Mouse (Mus musculus): ENCODE data around the gene Gdpd3. TPM values are rescaled to one million over a fixed set of nuclear protein-coding genes. Genes with fewer than 3 reads are reported as not detected.

Gene Gdpd3
- total and polyA plus RNA-seq, 2 experiments from 2014 or later = 0.99 to 3.4 TPM

DNA sequence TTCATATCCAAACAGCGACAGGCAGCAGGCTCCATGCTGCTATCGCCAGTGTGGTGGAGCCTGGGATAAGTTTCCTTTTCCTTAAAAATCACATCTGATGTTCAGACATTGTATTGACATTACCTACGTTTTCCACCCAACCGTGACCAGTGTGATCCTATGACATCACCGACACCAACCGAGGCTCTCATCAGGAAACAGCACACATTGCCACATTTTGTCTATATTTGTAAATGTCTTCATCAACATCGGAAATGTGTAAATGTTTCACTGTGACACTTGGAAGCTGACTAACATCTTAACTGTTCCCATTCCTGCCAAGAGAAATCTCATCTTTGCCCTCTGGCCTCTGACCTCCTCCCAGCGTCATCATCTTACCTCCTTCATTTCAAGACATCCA lies 30.0 kb upstream of the Gdpd3 start:
- DNase-seq (ENCODE audit: low spot score) (no peak), ATAC-seq (no peak)
- no peaks in the 10 kb centered on the region for H3K27me3 ChIP-seq (ENCODE audit: insufficient read depth, low read length)
- no peaks in the 10 kb centered on the region; the same call in 1 of the 2 replicates for H3K4me1 ChIP-seq (ENCODE audit: insufficient read depth, low read length)
- H3K4me2 ChIP-seq (ENCODE audit: low read depth, low read length) = no peak overlapping the region
- no peak overlapping the region for H3K9ac ChIP-seq (replicated peaks; ENCODE audit: low read length)
- H3K36me3 ChIP-seq (ENCODE audit: insufficient read depth, low read length) = no peaks in the 10 kb centered on the region
- WGBS = 80% methylated on average over 8 of the region's 8 CpGs
- H3K4me3 ChIP-seq (ENCODE audit: low read length) = no peak overlapping the region
- H3K9me3 ChIP-seq (ENCODE audit: low read length) = no peaks in the 10 kb centered on the region
- no peak overlapping the region for H3K27ac ChIP-seq
- TF ChIP-seq CTCF (IDR thresholded peaks at IDR 0.05; ENCODE audit: low read depth) = no peak

DNA sequence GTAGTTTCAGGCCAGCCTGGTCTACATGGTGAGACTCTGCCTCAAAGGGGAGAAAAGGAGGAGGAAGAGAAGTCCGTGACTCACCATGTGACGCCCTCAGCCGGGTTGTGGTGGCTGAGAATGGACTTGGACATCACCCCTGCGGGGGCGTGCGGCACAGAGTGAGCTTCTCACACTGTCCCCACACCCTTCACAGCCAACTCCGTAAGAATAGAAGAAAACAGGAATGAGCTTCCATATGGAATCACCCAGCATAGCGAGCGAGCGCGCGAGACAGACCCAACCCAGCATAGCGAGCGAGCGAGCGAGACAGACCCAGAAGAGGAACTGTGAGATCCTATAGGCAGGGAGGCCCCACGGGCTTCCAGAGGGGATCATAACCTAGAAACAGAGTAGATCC lies 26.6 kb upstream of the Gdpd3 start:
- no peak overlapping the region for H3K9ac ChIP-seq (replicated peaks; ENCODE audit: low read length)
- H3K9me3 ChIP-seq (ENCODE audit: low read length) = no peaks in the 10 kb centered on the region
- H3K4me2 ChIP-seq (ENCODE audit: low read depth, low read length) = peak overlapping the region; percentile 27
- ATAC-seq (no peak), DNase-seq (ENCODE audit: low spot score) (no peak)
- no peaks in the 10 kb centered on the region; the same call in 1 of the 2 replicates for H3K4me1 ChIP-seq (ENCODE audit: insufficient read depth, low read length)
- no peaks in the 10 kb centered on the region for H3K27me3 ChIP-seq (ENCODE audit: insufficient read depth, low read length)
- no peak overlapping the region for H3K27ac ChIP-seq
- 73% methylated on average over 17 of the region's 17 CpGs for WGBS
- TF ChIP-seq CTCF (IDR thresholded peaks at IDR 0.05; ENCODE audit: low read depth) = no peak
- no peaks in the 10 kb centered on the region for H3K36me3 ChIP-seq (ENCODE audit: insufficient read depth, low read length)
- no peak overlapping the region for H3K4me3 ChIP-seq (ENCODE audit: low read length)

DNA sequence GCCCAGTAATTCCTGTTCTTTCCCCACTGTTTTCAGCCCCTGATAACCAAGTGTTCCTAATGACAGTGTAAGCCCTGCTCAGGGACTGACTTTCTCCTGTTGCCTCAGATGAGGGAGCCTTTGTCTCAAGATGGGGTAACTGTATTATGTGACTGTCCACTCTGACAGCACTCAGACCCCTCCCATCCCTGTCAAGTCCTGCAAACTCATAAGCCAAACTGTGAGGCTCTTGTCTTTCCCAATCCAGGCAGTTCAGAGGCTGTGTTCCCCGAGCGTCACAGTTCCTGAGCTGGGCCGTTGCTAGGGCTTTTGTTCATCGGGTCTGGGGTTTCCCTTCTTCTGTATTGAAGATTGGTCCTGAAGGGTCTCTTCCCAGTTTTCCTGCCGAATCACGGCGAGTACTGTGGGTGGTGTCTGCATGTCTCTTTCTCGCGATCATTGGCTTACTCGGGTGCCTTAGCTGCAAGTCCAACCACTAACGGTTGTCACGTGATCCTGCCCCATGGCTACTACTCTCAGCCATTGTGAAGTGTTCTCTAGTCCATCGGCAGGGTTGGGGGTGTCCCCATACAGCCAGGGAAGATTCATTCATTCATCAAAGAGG lies 25.9 kb upstream of the Gdpd3 start:
- 55% methylated on average over 13 of the region's 13 CpGs for WGBS
- H3K4me2 ChIP-seq (ENCODE audit: low read depth, low read length) = peak overlapping the region; percentile 27; the same call in 1 of the 2 replicates
- H3K9me3 ChIP-seq (ENCODE audit: low read length) = no peaks in the 10 kb centered on the region

DNA sequence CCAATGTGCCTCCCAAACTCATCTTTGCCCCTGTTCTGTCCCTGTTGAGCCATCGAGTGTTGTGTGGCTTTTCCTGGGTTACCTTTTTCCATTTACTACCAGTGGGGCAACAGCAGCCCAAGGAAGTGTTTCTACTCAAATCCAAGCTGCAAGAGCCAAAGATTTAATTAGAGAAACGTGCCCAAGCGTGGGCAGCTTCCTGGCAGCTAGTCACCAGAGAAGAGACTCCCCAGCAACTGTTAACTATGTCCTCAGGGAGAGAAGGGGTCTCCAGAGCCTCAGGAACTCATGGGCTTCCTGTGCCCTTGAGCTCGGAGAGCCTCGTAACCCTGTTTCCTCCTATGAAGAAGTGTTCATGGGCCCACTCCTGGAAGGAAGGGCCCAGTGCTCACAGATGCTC lies 25.2 kb upstream of the Gdpd3 start:
- ATAC-seq (no peak), DNase-seq (ENCODE audit: low spot score) (no peak)
- Histone ChIP-seq H3K4me1 (ENCODE audit: insufficient read depth, low read length) (no peaks in the 10 kb centered on the region; the same call in 1 of the 2 replicates), H3K27ac (no peak overlapping the region), H3K36me3 (ENCODE audit: insufficient read depth, low read length) (no peaks in the 10 kb centered on the region), H3K9me3 (ENCODE audit: low read length) (no peaks in the 10 kb centered on the region), H3K9ac (replicated peaks; ENCODE audit: low read length) (no peak overlapping the region), H3K4me2 (ENCODE audit: low read depth, low read length) (no peak overlapping the region), H3K4me3 (ENCODE audit: low read length) (no peak overlapping the region), H3K27me3 (ENCODE audit: insufficient read depth, low read length) (no peaks in the 10 kb centered on the region)
- WGBS = 76% methylated on average over 5 of the region's 5 CpGs
- no peak for TF ChIP-seq CTCF (IDR thresholded peaks at IDR 0.05; ENCODE audit: low read depth)

More for the DNA sequence above, 25.9 kb upstream of the Gdpd3 start:
- Histone ChIP-seq H3K9ac (replicated peaks; ENCODE audit: low read length) (no peak overlapping the region), H3K4me3 (ENCODE audit: low read length) (no peak overlapping the region), H3K36me3 (ENCODE audit: insufficient read depth, low read length) (no peaks in the 10 kb centered on the region), H3K27ac (no peak overlapping the region), H3K27me3 (ENCODE audit: insufficient read depth, low read length) (no peaks in the 10 kb centered on the region), H3K4me1 (ENCODE audit: insufficient read depth, low read length) (no peaks in the 10 kb centered on the region; the same call in 1 of the 2 replicates)
- DNase-seq (ENCODE audit: low spot score) = peak; percentile 13
- TF ChIP-seq CTCF (IDR thresholded peaks at IDR 0.05; ENCODE audit: low read depth) = no peak
- peak; percentile 81 for ATAC-seq

DNA sequence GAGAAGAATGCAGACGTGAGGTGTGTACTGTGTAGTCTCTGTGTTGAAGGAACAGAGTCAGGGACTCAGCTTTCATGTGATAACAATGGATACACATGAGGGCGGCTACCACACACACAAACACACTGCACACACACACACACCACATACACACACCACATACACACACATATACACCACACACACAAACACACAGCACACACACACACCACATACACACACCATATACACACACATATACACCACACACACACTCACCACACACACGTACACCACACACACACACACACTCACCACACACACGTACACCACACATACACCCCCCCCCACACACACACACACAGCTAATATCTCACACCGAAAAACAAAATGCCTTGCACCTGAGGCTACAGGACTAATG lies 24.7 kb upstream of the Gdpd3 start:
- Histone ChIP-seq H3K27ac (no peak overlapping the region), H3K9ac (replicated peaks; ENCODE audit: low read length) (no peak overlapping the region), H3K36me3 (ENCODE audit: insufficient read depth, low read length) (no peaks in the 10 kb centered on the region), H3K9me3 (ENCODE audit: low read length) (no peaks in the 10 kb centered on the region), H3K4me2 (ENCODE audit: low read depth, low read length) (no peak overlapping the region), H3K4me1 (ENCODE audit: insufficient read depth, low read length) (no peaks in the 10 kb centered on the region; the same call in 1 of the 2 replicates), H3K4me3 (ENCODE audit: low read length) (no peak overlapping the region), H3K27me3 (ENCODE audit: insufficient read depth, low read length) (no peaks in the 10 kb centered on the region)
- ATAC-seq = no peak
- no peak for DNase-seq (ENCODE audit: low spot score)
- TF ChIP-seq CTCF (IDR thresholded peaks at IDR 0.05; ENCODE audit: low read depth) = no peak
- 88% methylated on average over 5 of the region's 5 CpGs for WGBS

DNA sequence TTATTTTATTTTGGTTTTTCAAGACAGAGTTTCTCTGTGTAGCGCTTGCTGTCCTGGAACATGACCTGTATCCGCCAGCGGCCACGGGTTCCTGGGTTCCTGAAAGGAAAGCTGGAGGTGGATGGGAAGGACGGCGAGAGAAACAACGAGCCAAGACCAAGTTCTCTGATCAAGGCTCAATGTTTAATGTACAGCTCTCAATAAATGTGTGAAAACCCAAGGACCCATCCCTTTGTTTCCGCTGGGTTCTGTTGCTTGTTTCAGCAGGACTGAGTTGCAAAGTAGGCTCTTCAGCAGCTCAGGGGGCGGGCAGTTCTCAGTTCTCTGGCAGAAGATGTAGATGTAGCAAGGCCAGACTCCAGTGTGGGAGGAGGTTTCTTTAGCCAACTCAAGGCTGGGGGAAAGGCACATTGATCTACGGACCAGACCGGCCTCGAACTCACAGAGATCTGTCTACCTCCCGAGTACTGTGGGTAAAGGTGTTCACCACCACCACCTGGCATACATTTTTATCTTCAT lies 24.1 kb upstream of the Gdpd3 start:
- Histone ChIP-seq H3K9ac (replicated peaks; ENCODE audit: low read length) (no peak overlapping the region), H3K4me3 (ENCODE audit: low read length) (no peak overlapping the region), H3K27me3 (ENCODE audit: insufficient read depth, low read length) (no peaks in the 10 kb centered on the region), H3K4me2 (ENCODE audit: low read depth, low read length) (no peak overlapping the region), H3K9me3 (ENCODE audit: low read length) (no peaks in the 10 kb centered on the region), H3K27ac (no peak overlapping the region), H3K4me1 (ENCODE audit: insufficient read depth, low read length) (no peaks in the 10 kb centered on the region; the same call in 1 of the 2 replicates), H3K36me3 (ENCODE audit: insufficient read depth, low read length) (no peaks in the 10 kb centered on the region)
- TF ChIP-seq CTCF (IDR thresholded peaks at IDR 0.05; ENCODE audit: low read depth) = no peak
- no peak for ATAC-seq
- WGBS = 91% methylated on average over 13 of the region's 13 CpGs
- no peak for DNase-seq (ENCODE audit: low spot score)

DNA sequence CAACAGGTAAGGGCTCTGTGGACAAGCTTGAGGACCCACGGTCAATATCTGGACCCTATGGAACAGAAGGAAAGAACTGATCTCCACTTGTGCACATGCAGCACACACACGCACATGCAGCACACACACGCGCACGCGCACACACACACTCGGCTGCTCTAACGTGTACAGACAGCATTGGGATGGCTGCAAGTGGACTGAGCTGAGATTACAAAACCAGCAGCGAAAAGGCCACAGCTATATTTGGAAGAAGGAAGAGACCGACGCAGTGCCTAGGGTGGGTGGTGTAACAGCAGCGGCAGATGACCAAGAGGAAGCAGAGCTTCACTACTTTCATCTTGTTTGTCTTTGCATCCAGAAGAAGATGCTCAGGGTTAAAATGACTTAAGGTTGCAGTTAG lies 20.1 kb upstream of the Gdpd3 start:
- H3K4me3 ChIP-seq (ENCODE audit: low read length) = no peak overlapping the region
- H3K4me2 ChIP-seq (ENCODE audit: low read depth, low read length) = no peak overlapping the region
- no peaks in the 10 kb centered on the region for H3K4me1 ChIP-seq (ENCODE audit: insufficient read depth, low read length)
- H3K9ac ChIP-seq (replicated peaks; ENCODE audit: low read length) = no peak overlapping the region
- ATAC-seq (no peak), DNase-seq (ENCODE audit: low spot score) (no peak)
- 89% methylated on average over 12 of the region's 12 CpGs for WGBS
- H3K27me3 ChIP-seq (ENCODE audit: insufficient read depth, low read length) = no peaks in the 10 kb centered on the region
- TF ChIP-seq CTCF (IDR thresholded peaks at IDR 0.05; ENCODE audit: low read depth) = no peak
- no peaks in the 10 kb centered on the region for H3K9me3 ChIP-seq (ENCODE audit: low read length)
- no peaks in the 10 kb centered on the region for H3K36me3 ChIP-seq (ENCODE audit: insufficient read depth, low read length)
- no peak overlapping the region for H3K27ac ChIP-seq
